Mouse (Mus musculus) liver (tissue): ENCODE data around the gene Gm10309.
"Not testable (repeated sequence)": the region's sequence is repeated elsewhere in the genome, so short reads cannot be mapped to it uniquely, and the experiment has no call there.

ENCODE experiments used
- DNase-seq: peaks from one replicate; pipeline ENCODE4 v3.0.0-alpha.2; 2020; ENCODE audit warnings: mixed read lengths

Gene Gm10309

GRCm38 (mm10) chr17:86509871-86510270 is 4.8 kb upstream of the Gm10309 start:
- no peak for DNase-seq

GRCm38 (mm10) chr17:86508212-86508490 is 3.1 kb upstream of the Gm10309 start:
- no peak for DNase-seq

- no peak for DNase-seq
These were observed 2.5 kb upstream of the Gm10309 start for GRCm38 (mm10) chr17:86507342-86508211.

- no peak for DNase-seq
These were observed 1.8 kb upstream of the Gm10309 start for GRCm38 (mm10) chr17:86506881-86507280.

- DNase-seq = no peak
These were observed 1.7 kb downstream of the Gm10309 start for GRCm38 (mm10) chr17:86503208-86503897.

GRCm38 (mm10) chr17:86501393-86501792 is 3.6 kb downstream of the Gm10309 start:
- no peak for DNase-seq

GRCm38 (mm10) chr17:86499359-86500045 is 5.5 kb downstream of the Gm10309 start:
- peak; percentile 29 for DNase-seq

GRCm38 (mm10) chr17:86497302-86497701 is 7.7 kb downstream of the Gm10309 start:
- no peak for DNase-seq

- peak; percentile 38 for DNase-seq
These were observed 8.8 kb downstream of the Gm10309 start for GRCm38 (mm10) chr17:86496123-86496771.

GRCm38 (mm10) chr17:86494895-86495294 is 10.1 kb downstream of the Gm10309 start:
- DNase-seq = peak; percentile 13

- no peak for DNase-seq
These were observed 10.5 kb downstream of the Gm10309 start for GRCm38 (mm10) chr17:86494494-86494893.

GRCm38 (mm10) chr17:86493891-86494420 is 11.1 kb downstream of the Gm10309 start:
- DNase-seq = no peak

GRCm38 (mm10) chr17:86492376-86492775 is 12.7 kb downstream of the Gm10309 start:
- no peak for DNase-seq

GRCm38 (mm10) chr17:86489827-86490226 is 15.2 kb downstream of the Gm10309 start:
- no peak for DNase-seq

GRCm38 (mm10) chr17:86487450-86487849 is 17.6 kb downstream of the Gm10309 start:
- DNase-seq = no peak

- no peak for DNase-seq
These were observed 18.4 kb downstream of the Gm10309 start for GRCm38 (mm10) chr17:86486657-86487056.

- peak; percentile 75 for DNase-seq
These were observed 20.8 kb downstream of the Gm10309 start for GRCm38 (mm10) chr17:86484087-86484737.

GRCm38 (mm10) chr17:86482675-86483074 is 22.4 kb downstream of the Gm10309 start:
- DNase-seq = no peak

GRCm38 (mm10) chr17:86479406-86479805 is 25.6 kb downstream of the Gm10309 start:
- DNase-seq = no peak

- not testable (repeated sequence) for DNase-seq
These were observed 27.6 kb downstream of the Gm10309 start for GRCm38 (mm10) chr17:86477401-86477800.

- DNase-seq = no peak
These were observed 28.4 kb downstream of the Gm10309 start for GRCm38 (mm10) chr17:86476674-86477073.

GRCm38 (mm10) chr17:86471684-86472083 is 33.3 kb downstream of the Gm10309 start:
- peak; percentile 44 for DNase-seq
